Mouse (Mus musculus) C2C12 (cell line): ENCODE measurements around the gene Eif2a. TPM values are rescaled to one million over a fixed set of nuclear protein-coding genes. Genes with fewer than 3 reads are reported as not detected.

ENCODE experiments used
- H3K27me3 ChIP-seq: one replicate; pipeline ENCODE4 v1.6.1; 2011; ENCODE audit not compliant: control insufficient read depth, insufficient read depth, insufficient read length
- H3K36me3 ChIP-seq: one replicate; pipeline ENCODE4 v1.6.1; 2011; ENCODE audit not compliant: control insufficient read depth, insufficient read depth
- H3K4me3 ChIP-seq: one replicate; pipeline ENCODE4 v1.5.1; 2011; ENCODE audit warnings: mild to moderate bottlenecking, control low read depth; ENCODE audit not compliant: poor library complexity, insufficient read depth, severe bottlenecking
- H3K79me2 ChIP-seq: one replicate; pipeline ENCODE4 v1.6.1; 2011; ENCODE audit not compliant: control insufficient read depth, insufficient read depth
- H3K79me3 ChIP-seq: one replicate; pipeline ENCODE4 v1.6.1; 2011; ENCODE audit warnings: low read depth, control low read depth
- H3ac ChIP-seq: one replicate; pipeline ENCODE3; 2011; ENCODE audit warnings: low read depth; ENCODE audit not compliant: control insufficient read depth, insufficient read length
- CEBPB ChIP-seq: IDR thresholded peaks from one replicate; pipeline ENCODE4 v1.6.1; 2011; ENCODE audit warnings: low read depth, mild to moderate bottlenecking, control low read depth, moderate library complexity
- CTCF ChIP-seq: IDR thresholded peaks from one replicate; pipeline ENCODE4 v1.5.1; 2011; ENCODE audit not compliant: control insufficient read depth, insufficient read depth, insufficient read length
- FOSL1 ChIP-seq: IDR thresholded peaks from one replicate; pipeline ENCODE4 v1.8.0; 2011; ENCODE audit warnings: mild to moderate bottlenecking, low read length; ENCODE audit not compliant: poor library complexity, insufficient read depth, severe bottlenecking
- MAX ChIP-seq: IDR thresholded peaks from one replicate; pipeline ENCODE4 v1.6.1; 2011; ENCODE audit warnings: mild to moderate bottlenecking, control low read depth
- MYOD1 ChIP-seq: IDR thresholded peaks from one replicate; pipeline ENCODE4 v1.6.1; 2011; ENCODE audit warnings: low read depth; ENCODE audit not compliant: control insufficient read depth, insufficient read length
- MYOG ChIP-seq: IDR thresholded peaks from one replicate; pipeline ENCODE4 v1.6.1; 2011; ENCODE audit not compliant: control insufficient read depth, insufficient read length; ENCODE audit errors: extremely low read depth
- USF1 ChIP-seq: IDR thresholded peaks from one replicate; pipeline ENCODE4 v1.6.1; 2011; ENCODE audit warnings: low read depth, mild to moderate bottlenecking, control low read depth, moderate library complexity
- polyA plus RNA-seq: library from polyadenylated mRNA; unstranded; fragments of >200 nt; fragmentation: generic; extraction: Trizol; gene quantifications from one replicate; pipeline ENCODE4 v1.2.1, GENCODE M21; 2012; ENCODE audit warnings: missing spikeins

Gene Eif2a
- polyA plus RNA-seq, 1 experiment, result 16.1 TPM

DNA sequence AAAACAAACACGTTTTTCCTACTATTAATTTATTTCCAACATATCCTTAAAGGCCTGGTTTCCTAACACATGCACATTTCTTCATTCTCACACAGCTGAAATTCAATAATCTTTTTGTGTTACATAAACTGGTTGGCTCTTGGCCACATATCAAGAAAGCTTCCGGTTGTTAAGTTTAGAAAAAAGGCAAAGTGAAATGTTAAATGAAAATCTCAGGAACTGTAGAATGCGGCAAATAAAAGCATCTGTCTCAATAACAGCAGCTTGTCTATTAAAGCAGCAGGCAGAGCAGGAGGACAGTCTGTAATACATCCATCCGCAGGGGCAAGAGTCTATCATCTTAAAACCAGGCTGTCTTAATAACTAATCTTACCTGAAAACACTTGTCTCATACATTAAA is 1.4 kb upstream of the Eif2a start:
- peaks cover 44% of the 10 kb centered on the region for H3K79me3 ChIP-seq
- no peaks in the 10 kb centered on the region for H3K27me3 ChIP-seq
- peak overlapping the region; percentile 87 for H3K4me3 ChIP-seq
- peaks cover 56% of the 10 kb centered on the region for H3K79me2 ChIP-seq
- peaks cover 37% of the 10 kb centered on the region for H3K36me3 ChIP-seq
- TF ChIP-seq MYOD1, result no peak
- no peak for TF ChIP-seq CEBPB
- TF ChIP-seq FOSL1, result no peak
- TF ChIP-seq MYOG, result no peak
- no peak for TF ChIP-seq CTCF
- no peak for TF ChIP-seq USF1
- no peak for TF ChIP-seq MAX
- H3ac ChIP-seq, result peak overlapping the region; percentile 38

DNA sequence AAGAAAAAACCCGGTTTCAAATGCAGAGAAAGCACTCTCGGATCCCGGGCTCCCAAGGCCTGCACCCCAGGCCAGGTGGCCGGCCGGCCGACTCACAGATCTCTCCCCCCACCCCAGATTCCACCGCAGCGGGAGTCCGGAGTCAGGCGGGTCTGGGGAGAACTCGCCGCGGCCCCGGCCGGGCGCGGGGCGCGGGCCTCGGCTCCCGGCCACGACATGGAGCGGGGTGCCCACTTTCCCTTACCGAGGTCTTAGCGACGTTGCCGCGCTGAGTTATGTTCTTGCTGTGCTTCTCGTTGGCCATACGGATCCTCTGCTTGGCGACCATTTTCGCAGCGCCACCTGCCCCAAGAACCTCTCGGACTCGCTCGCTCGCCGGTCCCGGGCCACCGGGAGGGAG is 455 bp upstream of the Eif2a start:
- Histone ChIP-seq H3K79me2 (peaks cover 64% of the 10 kb centered on the region), H3K27me3 (no peaks in the 10 kb centered on the region), H3K79me3 (peaks cover 46% of the 10 kb centered on the region), H3ac (peak overlapping the region; percentile 88), H3K36me3 (peaks cover 37% of the 10 kb centered on the region), H3K4me3 (peak overlapping the region; percentile 87)
- TF ChIP-seq MYOG (no peak), USF1 (no peak), MYOD1 (no peak), FOSL1 (no peak), CTCF (no peak), MAX (no peak), CEBPB (no peak)

GRCm38 (mm10) chr3:58526408-58526737 is 752 bp downstream of the Eif2a start:
- Histone ChIP-seq H3K36me3 (peaks cover 35% of the 10 kb centered on the region), H3K79me2 (peaks cover 76% of the 10 kb centered on the region), H3K4me3 (peak overlapping the region; percentile 87), H3ac (peak overlapping the region; percentile 60), H3K79me3 (peaks cover 48% of the 10 kb centered on the region), H3K27me3 (no peaks in the 10 kb centered on the region)
- TF ChIP-seq FOSL1 (no peak), MYOG (no peak), USF1 (no peak), CEBPB (no peak), MAX (no peak), CTCF (no peak), MYOD1 (no peak)

DNA sequence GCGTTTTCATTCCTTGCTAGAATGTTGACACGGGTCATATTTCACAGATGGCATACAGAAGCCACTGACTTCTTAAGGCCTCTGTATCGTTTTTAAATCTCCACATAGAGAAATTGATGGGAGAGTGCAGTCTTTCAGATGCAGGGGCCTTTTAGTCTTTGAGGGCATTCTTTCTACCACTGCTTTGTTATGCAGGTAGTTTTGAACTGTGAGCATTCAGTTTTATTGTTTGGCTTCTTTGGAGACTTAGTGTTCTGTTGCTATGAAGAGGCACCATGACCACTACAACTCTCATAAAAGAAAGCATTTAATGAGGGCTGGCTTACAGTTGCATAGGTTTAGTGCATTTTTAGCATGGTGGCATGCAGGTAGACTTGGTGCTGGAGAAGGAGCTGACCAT is 11.0 kb downstream of the Eif2a start:
- H3K36me3 ChIP-seq, result peaks cover 74% of the 10 kb centered on the region
- peaks cover 3% of the 10 kb centered on the region for H3K79me2 ChIP-seq
- TF ChIP-seq MAX, result no peak
- TF ChIP-seq MYOG, result no peak
- no peak for TF ChIP-seq FOSL1
- TF ChIP-seq CEBPB, result no peak
- TF ChIP-seq USF1, result no peak
- TF ChIP-seq MYOD1, result no peak
- no peak for TF ChIP-seq CTCF
- no peaks in the 10 kb centered on the region for H3K27me3 ChIP-seq
- no peak overlapping the region for H3K4me3 ChIP-seq
- H3ac ChIP-seq, result no peak overlapping the region
- H3K79me3 ChIP-seq, result peaks cover 6% of the 10 kb centered on the region

GRCm38 (mm10) chr3:58552001-58552811 is 26.6 kb downstream of the Eif2a start:
- peaks cover 70% of the 10 kb centered on the region for H3K36me3 ChIP-seq

GRCm38 (mm10) chr3:58556649-58557048 is 31.0 kb downstream of the Eif2a start:
- H3K79me2 ChIP-seq, result no peaks in the 10 kb centered on the region
- H3ac ChIP-seq, result no peak overlapping the region
- no peak overlapping the region for H3K4me3 ChIP-seq
- no peaks in the 10 kb centered on the region for H3K79me3 ChIP-seq
- H3K36me3 ChIP-seq, result peaks cover 59% of the 10 kb centered on the region
- TF ChIP-seq CTCF, result no peak
- TF ChIP-seq FOSL1, result no peak
- no peak for TF ChIP-seq MYOG
- TF ChIP-seq CEBPB, result no peak
- no peak for TF ChIP-seq USF1
- no peak for TF ChIP-seq MYOD1
- no peak for TF ChIP-seq MAX
- no peaks in the 10 kb centered on the region for H3K27me3 ChIP-seq

More at GRCm38 (mm10) chr3:58552001-58552811, 26.6 kb downstream of the Eif2a start:
- Histone ChIP-seq H3K79me3 (no peaks in the 10 kb centered on the region), H3K79me2 (no peaks in the 10 kb centered on the region), H3K27me3 (no peaks in the 10 kb centered on the region), H3ac (no peak overlapping the region), H3K4me3 (no peak overlapping the region)
- no peak for TF ChIP-seq CEBPB
- TF ChIP-seq USF1, result no peak
